Mouse (Mus musculus): ENCODE measurements around the gene Pcnx3.

- TF ChIP-seq CTCF (conservative IDR thresholded peaks at IDR 0.05; ENCODE audit: insufficient read depth, insufficient read length, low read depth, low read length) (no peak), POLR2A (IDR thresholded peaks at IDR 0.05; ENCODE audit: low read depth, low read length) (no peak)
Measured at GRCm38 (mm10) chr19:5621884-5622283, 66.8 kb downstream of the Pcnx3 start.

Data from kidney, adult 2 months (tissue).